Mouse (Mus musculus): Measurements from ENCODE around the gene Gstt1.

The Gstt1 gene

GRCm38 (mm10) chr10:75804217-75804616 lies 5.8 kb upstream of the Gstt1 start:
- in situ Hi-C loops (cut with MseI, MboI): no loop called here

GRCm38 (mm10) chr10:75797619-75798175 lies 687 bp downstream of the Gstt1 start:
- in situ Hi-C loops (cut with MseI, MboI): no loop called here

GRCm38 (mm10) chr10:75796731-75797516 lies 1.5 kb downstream of the Gstt1 start:
- in situ Hi-C loops (cut with MseI, MboI): no loop called here

- in situ Hi-C loops (cut with MseI, MboI): no loop called here
Measured at GRCm38 (mm10) chr10:75794880-75795279, 3.5 kb downstream of the Gstt1 start.

GRCm38 (mm10) chr10:75790773-75791172 lies 7.6 kb downstream of the Gstt1 start:
- in situ Hi-C loops (cut with MseI, MboI): no loop called here

GRCm38 (mm10) chr10:75789841-75790240 lies 8.5 kb downstream of the Gstt1 start:
- in situ Hi-C loops (cut with MseI, MboI): no loop called here

- in situ Hi-C loops (cut with MseI, MboI): no loop called here
Measured at GRCm38 (mm10) chr10:75789081-75789735, 9.2 kb downstream of the Gstt1 start.

- in situ Hi-C loops (cut with MseI, MboI): no loop called here
Measured at GRCm38 (mm10) chr10:75788277-75788676, 10.1 kb downstream of the Gstt1 start.

GRCm38 (mm10) chr10:75785442-75785841 lies 12.9 kb downstream of the Gstt1 start:
- in situ Hi-C loops (cut with MseI, MboI): no loop called here

- in situ Hi-C loops (cut with MseI, MboI): no loop called here
Measured at GRCm38 (mm10) chr10:75780769-75781578, 17.4 kb downstream of the Gstt1 start, which contains the start of the genes Gm20441 and Gstt3. Gene Gm20441 (minus strand): TSS chr10:75780954. Gene Gstt3 (minus strand): TSS chr10:75781414.

GRCm38 (mm10) chr10:75779206-75780174 lies 18.9 kb downstream of the Gstt1 start:
- in situ Hi-C loops (cut with MseI, MboI): no loop called here

- in situ Hi-C loops (cut with MseI, MboI): no loop called here
Measured at GRCm38 (mm10) chr10:75777885-75778284, 20.5 kb downstream of the Gstt1 start.

GRCm38 (mm10) chr10:75776562-75776961 lies 21.8 kb downstream of the Gstt1 start:
- in situ Hi-C loops (cut with MseI, MboI): no loop called here

GRCm38 (mm10) chr10:75774587-75774986 lies 23.8 kb downstream of the Gstt1 start:
- in situ Hi-C loops (cut with MseI, MboI): no loop called here

GRCm38 (mm10) chr10:75774102-75774501 lies 24.3 kb downstream of the Gstt1 start:
- in situ Hi-C loops (cut with MseI, MboI): no loop called here

- in situ Hi-C loops (cut with MseI, MboI): no loop called here
Measured at GRCm38 (mm10) chr10:75772795-75773664, 25.4 kb downstream of the Gstt1 start, which contains the start of gene Ddt. Gene Ddt (minus strand): TSS chr10:75773414.

GRCm38 (mm10) chr10:75767756-75768155 lies 30.6 kb downstream of the Gstt1 start:
- in situ Hi-C loops (cut with MseI, MboI): loop anchor here in 1 of 2 experiments (10.0 kb wide), 1 partner anchor 167 kb away; the partner anchor contains the start of genes Chchd10 and Mmp11

GRCm38 (mm10) chr10:75766856-75767255 lies 31.5 kb downstream of the Gstt1 start:
- in situ Hi-C loops (cut with MseI, MboI): loop anchor here in 1 of 2 experiments (10.0 kb wide), 1 partner anchor 168 kb away; the partner anchor contains the start of genes Chchd10 and Mmp11

All from mouse trophoblast stem cell (cell line).